Mouse (Mus musculus) kidney, embryonic 15.5 days (tissue): ENCODE data around the gene Hic2. TPM values are rescaled to one million over a fixed set of nuclear protein-coding genes. Genes with fewer than 3 reads are reported as not detected.

Experiments used
- ATAC-seq: fragments of 200-750 bp; cut with Nextera tagmentation; replicated peaks from 2 replicates; pipeline ENCODE4 v1.8.0; 2017; ENCODE audit warnings: moderate TSS enrichment; ENCODE audit not compliant: low FRiP score
- H3K27ac ChIP-seq: fragments of 300-500 bp; sonication (generic); 2 replicates; pipeline ENCODE4 v1.5.1; 2015; ENCODE audit warnings: mild to moderate bottlenecking, inconsistent platforms
- H3K27me3 ChIP-seq: fragments of 300-500 bp; sonication (generic); 2 replicates; pipeline ENCODE4 v1.6.1; 2015; ENCODE audit warnings: inconsistent platforms
- H3K36me3 ChIP-seq: fragments of 300-500 bp; sonication (generic); 2 replicates; pipeline ENCODE4 v1.6.1; 2015; ENCODE audit warnings: inconsistent platforms
- H3K4me1 ChIP-seq: fragments of 300-500 bp; sonication (generic); 2 replicates; pipeline ENCODE4 v1.6.1; 2015; ENCODE audit warnings: inconsistent platforms
- H3K4me2 ChIP-seq: fragments of 300-500 bp; sonication (generic); 2 replicates; pipeline ENCODE4 v1.6.1; 2015; ENCODE audit warnings: moderate library complexity, mild to moderate bottlenecking, inconsistent platforms
- H3K4me3 ChIP-seq: fragments of 300-500 bp; sonication (generic); replicated peaks from 2 replicates; pipeline ENCODE4 v1.5.1; 2015; ENCODE audit warnings: mild to moderate bottlenecking, inconsistent platforms
- H3K9ac ChIP-seq: fragments of 300-500 bp; sonication (generic); 2 replicates; pipeline ENCODE4 v1.6.1; 2015; ENCODE audit warnings: mild to moderate bottlenecking, inconsistent platforms
- H3K9me3 ChIP-seq: fragments of 300-500 bp; sonication (generic); replicated peaks from 2 replicates; pipeline ENCODE4 v1.6.1; 2016; ENCODE audit warnings: inconsistent platforms
- WGBS: fragments of 180-500 bp; shearing (Covaris S2); methylation state at CpG from one replicate; pipeline ENCODE4 v1.1.7; 2015; ENCODE audit warnings: mixed read lengths; 5-methylcytosine and 5-hydroxymethylcytosine counted together
- polyA plus RNA-seq: library from polyadenylated mRNA; unstranded; fragments of >200 nt; fragmentation: Nextera tagmentation; extraction: Ambion mirVana; gene quantifications from 2 replicates; pipeline ENCODE4 v1.2.1, GENCODE M21; 2015

The Hic2 gene
- polyA plus RNA-seq, 1 experiment from 2014 or later, result 4.8 TPM

GRCm38 (mm10) chr16:17239409-17239808 is 6.0 kb downstream of the Hic2 start:
- H3K36me3 ChIP-seq, result no peaks in the 10 kb centered on the region
- WGBS, result 77% methylated on average over 2 of the region's 2 CpGs
- ATAC-seq, result no peak
- H3K9ac ChIP-seq, result no peak overlapping the region
- H3K4me3 ChIP-seq, result no peak overlapping the region
- no peaks in the 10 kb centered on the region for H3K9me3 ChIP-seq
- no peaks in the 10 kb centered on the region for H3K27me3 ChIP-seq
- H3K4me2 ChIP-seq, result no peak overlapping the region
- H3K27ac ChIP-seq, result no peak overlapping the region
- peaks cover 60% of the 10 kb centered on the region for H3K4me1 ChIP-seq

GRCm38 (mm10) chr16:17243731-17244130 is 10.4 kb downstream of the Hic2 start:
- Histone ChIP-seq H3K4me2 (no peak overlapping the region), H3K9ac (no peak overlapping the region), H3K27ac (no peak overlapping the region; the same call in 1 of the 2 replicates), H3K4me3 (no peak overlapping the region), H3K27me3 (no peaks in the 10 kb centered on the region), H3K9me3 (no peaks in the 10 kb centered on the region), H3K4me1 (peaks cover 40% of the 10 kb centered on the region), H3K36me3 (no peaks in the 10 kb centered on the region)
- no peak for ATAC-seq
- WGBS, result 55% methylated on average over 1 of the region's 1 CpGs

- H3K9ac ChIP-seq, result no peak overlapping the region
- 82% methylated on average over 1 of the region's 1 CpGs for WGBS
- ATAC-seq, result no peak
These were observed 11.6 kb downstream of the Hic2 start for GRCm38 (mm10) chr16:17244996-17245395.

GRCm38 (mm10) chr16:17247727-17248126 is 14.4 kb downstream of the Hic2 start:
- peaks cover 52% of the 10 kb centered on the region for H3K4me1 ChIP-seq
- no peak overlapping the region for H3K4me3 ChIP-seq
- ATAC-seq, result no peak
- H3K27ac ChIP-seq, result no peak overlapping the region
- no peak overlapping the region for H3K4me2 ChIP-seq
- no peaks in the 10 kb centered on the region for H3K9me3 ChIP-seq
- H3K9ac ChIP-seq, result no peak overlapping the region
- no peaks in the 10 kb centered on the region for H3K36me3 ChIP-seq
- H3K27me3 ChIP-seq, result no peaks in the 10 kb centered on the region
- 74% methylated on average over 4 of the region's 4 CpGs for WGBS

More at GRCm38 (mm10) chr16:17244996-17245395, 11.6 kb downstream of the Hic2 start:
- H3K9me3 ChIP-seq, result no peaks in the 10 kb centered on the region
- peaks cover 41% of the 10 kb centered on the region for H3K4me1 ChIP-seq
- H3K4me3 ChIP-seq, result no peak overlapping the region
- no peak overlapping the region for H3K4me2 ChIP-seq
- H3K27ac ChIP-seq, result no peak overlapping the region
- no peaks in the 10 kb centered on the region for H3K36me3 ChIP-seq
- H3K27me3 ChIP-seq, result no peaks in the 10 kb centered on the region

- Histone ChIP-seq H3K9ac (no peak overlapping the region), H3K27me3 (no peaks in the 10 kb centered on the region), H3K4me2 (no peak overlapping the region), H3K4me3 (no peak overlapping the region), H3K36me3 (no peaks in the 10 kb centered on the region), H3K9me3 (no peaks in the 10 kb centered on the region), H3K4me1 (peaks cover 54% of the 10 kb centered on the region), H3K27ac (peak overlapping the region; percentile 35; the same call in 1 of the 2 replicates)
- WGBS, result 35% methylated on average over 6 of the region's 6 CpGs
- ATAC-seq, result no peak
These were observed 15.8 kb downstream of the Hic2 start for GRCm38 (mm10) chr16:17249135-17249534.

GRCm38 (mm10) chr16:17251539-17251938 is 18.2 kb downstream of the Hic2 start:
- peaks cover 54% of the 10 kb centered on the region for H3K4me1 ChIP-seq
- H3K4me3 ChIP-seq, result no peak overlapping the region
- H3K9me3 ChIP-seq, result no peaks in the 10 kb centered on the region
- peak overlapping the region; percentile 71 for H3K27ac ChIP-seq
- no peak overlapping the region for H3K9ac ChIP-seq
- peaks cover 8% of the 10 kb centered on the region; the same call in 1 of the 2 replicates for H3K36me3 ChIP-seq
- peak; percentile 38; the same call in 1 of the 2 replicates for ATAC-seq
- WGBS, result 54% methylated on average over 3 of the region's 3 CpGs
- no peaks in the 10 kb centered on the region for H3K27me3 ChIP-seq
- H3K4me2 ChIP-seq, result no peak overlapping the region

- Histone ChIP-seq H3K4me2 (no peak overlapping the region), H3K9ac (no peak overlapping the region), H3K27me3 (no peaks in the 10 kb centered on the region), H3K4me3 (no peak overlapping the region), H3K27ac (peak overlapping the region; percentile 45), H3K4me1 (peaks cover 58% of the 10 kb centered on the region), H3K36me3 (peaks cover 12% of the 10 kb centered on the region), H3K9me3 (no peaks in the 10 kb centered on the region)
- peak; percentile 50; the same call in 1 of the 2 replicates for ATAC-seq
- 62% methylated on average over 3 of the region's 3 CpGs for WGBS
These were observed 18.8 kb downstream of the Hic2 start for GRCm38 (mm10) chr16:17252086-17252726.

GRCm38 (mm10) chr16:17252841-17253240 is 19.5 kb downstream of the Hic2 start:
- no peaks in the 10 kb centered on the region for H3K9me3 ChIP-seq
- no peak overlapping the region for H3K9ac ChIP-seq
- no peaks in the 10 kb centered on the region for H3K27me3 ChIP-seq
- peaks cover 19% of the 10 kb centered on the region for H3K36me3 ChIP-seq
- WGBS, result 66% methylated on average over 7 of the region's 7 CpGs
- H3K4me3 ChIP-seq, result no peak overlapping the region
- 0 out of 2 replicates have a peak overlapping the region, but pooled peaks have one; percentile 45 for H3K27ac ChIP-seq
- no peak for ATAC-seq
- H3K4me1 ChIP-seq, result peaks cover 55% of the 10 kb centered on the region
- no peak overlapping the region for H3K4me2 ChIP-seq

- Histone ChIP-seq H3K4me2 (no peak overlapping the region), H3K9ac (no peak overlapping the region), H3K4me3 (no peak overlapping the region), H3K27me3 (no peaks in the 10 kb centered on the region), H3K4me1 (peaks cover 46% of the 10 kb centered on the region), H3K36me3 (peaks cover 31% of the 10 kb centered on the region), H3K27ac (no peak overlapping the region), H3K9me3 (no peaks in the 10 kb centered on the region)
- no peak for ATAC-seq
- WGBS, result 36% methylated on average over 4 of the region's 4 CpGs
These were observed 20.7 kb downstream of the Hic2 start for GRCm38 (mm10) chr16:17254005-17254597.

- Histone ChIP-seq H3K36me3 (peaks cover 42% of the 10 kb centered on the region), H3K4me1 (peaks cover 36% of the 10 kb centered on the region), H3K27me3 (no peaks in the 10 kb centered on the region), H3K9ac (no peak overlapping the region), H3K4me2 (no peak overlapping the region), H3K9me3 (no peaks in the 10 kb centered on the region), H3K27ac (no peak overlapping the region), H3K4me3 (no peak overlapping the region)
- ATAC-seq, result no peak
- WGBS, result 72% methylated on average over 2 of the region's 2 CpGs
These were observed 21.9 kb downstream of the Hic2 start for GRCm38 (mm10) chr16:17255270-17255669.

- H3K4me2 ChIP-seq, result no peak overlapping the region
- peaks cover 52% of the 10 kb centered on the region for H3K36me3 ChIP-seq
- WGBS, result 90% methylated on average over 9 of the region's 9 CpGs
- no peak overlapping the region for H3K4me3 ChIP-seq
- peaks cover 23% of the 10 kb centered on the region for H3K4me1 ChIP-seq
- ATAC-seq, result no peak
- no peak overlapping the region for H3K27ac ChIP-seq
- H3K27me3 ChIP-seq, result no peaks in the 10 kb centered on the region
- no peaks in the 10 kb centered on the region for H3K9me3 ChIP-seq
- no peak overlapping the region for H3K9ac ChIP-seq
These were observed 24.0 kb downstream of the Hic2 start for GRCm38 (mm10) chr16:17257359-17257821.

GRCm38 (mm10) chr16:17258917-17259316 is 25.5 kb downstream of the Hic2 start:
- peaks cover 52% of the 10 kb centered on the region for H3K36me3 ChIP-seq
- H3K4me1 ChIP-seq, result peaks cover 9% of the 10 kb centered on the region
- no peak for ATAC-seq
- no peak overlapping the region for H3K4me2 ChIP-seq
- H3K27ac ChIP-seq, result no peak overlapping the region
- no peak overlapping the region for H3K9ac ChIP-seq
- H3K4me3 ChIP-seq, result no peak overlapping the region
- WGBS, result 91% methylated on average over 12 of the region's 12 CpGs
- no peaks in the 10 kb centered on the region for H3K27me3 ChIP-seq
- H3K9me3 ChIP-seq, result no peaks in the 10 kb centered on the region
